Mouse (Mus musculus) naive thymus-derived CD4-positive, alpha-beta T cell, adult 5 months (primary cell): ENCODE data around the gene Gstt2. TPM values are rescaled to one million over a fixed set of nuclear protein-coding genes. Genes with fewer than 3 reads are reported as not detected.

Source experiments
- polyA plus RNA-seq: library from polyadenylated mRNA; unstranded; fragments of 100-300 nt; shearing (Covaris generic); gene quantifications from one replicate; pipeline ENCODE4 v1.2.1, GENCODE M21; 2017

Gene Gstt2
- polyA plus RNA-seq = 20.8 TPM

GRCm38 (mm10) chr10:75837248-75837759 lies at the start of gene Gstt2:
TSS of gene Gstt2 (minus strand) at chr10:75837424.

GRCm38 (mm10) chr10:75859786-75860470 lies 22.7 kb upstream of the Gstt2 start, which contains the start of gene Mif:
TSS of gene Mif (minus strand) at chr10:75860240.

GRCm38 (mm10) chr10:75822443-75822842 lies 14.8 kb downstream of the Gstt2 start, which contains the start of gene Gstt4:
TSS of gene Gstt4 (minus strand) at chr10:75822543.

GRCm38 (mm10) chr10:75798176-75798696 lies 39.0 kb downstream of the Gstt2 start, which contains the start of gene Gstt1:
TSS of gene Gstt1 (minus strand) at chr10:75798584.

Other genes starting within 250 kb of the Gstt2 start
- gene Ggt5, start 248.1 kb downstream of the Gstt2 start, polyA plus RNA-seq = 45.3 TPM
- 0.93 TPM for gene Susd2, start 193.4 kb downstream of the Gstt2 start, polyA plus RNA-seq
- 50.0 TPM for gene Cabin1, start 73.1 kb downstream of the Gstt2 start, polyA plus RNA-seq
- gene Ddt, start 64.0 kb downstream of the Gstt2 start, polyA plus RNA-seq = 32.2 TPM
- gene Gm20441, start 56.5 kb downstream of the Gstt2 start, polyA plus RNA-seq = not detected
- not detected for gene Gstt3, start 56.0 kb downstream of the Gstt2 start, polyA plus RNA-seq
- gene Gstt1, start 38.8 kb downstream of the Gstt2 start, polyA plus RNA-seq = not detected
- not detected for gene Gstt4, start 14.9 kb downstream of the Gstt2 start, polyA plus RNA-seq
- gene Mif, start 22.8 kb upstream of the Gstt2 start, polyA plus RNA-seq = 489 TPM
- 1.7 TPM for gene Derl3, start 56.0 kb upstream of the Gstt2 start, polyA plus RNA-seq
- 44.5 TPM for gene Smarcb1, start 84.2 kb upstream of the Gstt2 start, polyA plus RNA-seq
- 39.1 TPM for gene Chchd10, start 95.7 kb upstream of the Gstt2 start, polyA plus RNA-seq
- gene Mmp11, start 99.1 kb upstream of the Gstt2 start, polyA plus RNA-seq = 1.9 TPM
- gene Gm867, start 103.2 kb upstream of the Gstt2 start, polyA plus RNA-seq = not detected
- not detected for gene Vpreb3, start 105.6 kb upstream of the Gstt2 start, polyA plus RNA-seq
- 1.3 TPM for gene Gm5134, start 117.1 kb upstream of the Gstt2 start, polyA plus RNA-seq
- 25.8 TPM for gene Zfp280b, start 195.2 kb upstream of the Gstt2 start, polyA plus RNA-seq